Mouse (Mus musculus): Measurements from ENCODE around the gene Gdnf.

The Gdnf gene

GRCm38 (mm10) chr15:7863328-7863727 lies 52.7 kb downstream of the Gdnf start:
- no peak for DNase-seq

GRCm38 (mm10) chr15:7865305-7865704 lies 54.7 kb downstream of the Gdnf start:
- no peak for DNase-seq

- no peak for DNase-seq
These were observed 61.8 kb downstream of the Gdnf start for GRCm38 (mm10) chr15:7872473-7872872.

- DNase-seq, result no peak
These were observed 65.2 kb downstream of the Gdnf start for GRCm38 (mm10) chr15:7875879-7876278.

- peak in 1 of 2 experiments; percentile 44 for DNase-seq
These were observed 67.2 kb downstream of the Gdnf start for GRCm38 (mm10) chr15:7877560-7878467.

- no peak for DNase-seq
These were observed 68.2 kb downstream of the Gdnf start for GRCm38 (mm10) chr15:7878861-7879260.

- no peak for DNase-seq
These were observed 69.3 kb downstream of the Gdnf start for GRCm38 (mm10) chr15:7879956-7880355.

GRCm38 (mm10) chr15:7884181-7884580 lies 73.5 kb downstream of the Gdnf start:
- no peak for DNase-seq

GRCm38 (mm10) chr15:7885106-7885505 lies 74.5 kb downstream of the Gdnf start:
- no peak for DNase-seq

- no peak for DNase-seq
These were observed 75.9 kb downstream of the Gdnf start for GRCm38 (mm10) chr15:7886591-7886990.
